Mouse (Mus musculus): ENCODE data around the gene Rab37. TPM values are rescaled to one million over a fixed set of nuclear protein-coding genes. Genes with fewer than 3 reads are reported as not detected.
A peak's percentile ranks its signal among the peaks of the same experiment; 100 is the strongest.

Rab37 gene
- polyA plus RNA-seq, 1 experiment from 2014 or later = 1.1 TPM

- ATAC-seq (replicated peaks; ENCODE audit: insufficient number of reproducible peaks, insufficient read depth, low FRiP score, low read depth) = no peak
- Histone ChIP-seq H3K27ac (no peak overlapping the region), H3K4me2 (no peak overlapping the region), H3K36me3 (no peaks in the 10 kb centered on the region), H3K4me1 (replicated peaks) (no peaks in the 10 kb centered on the region), H3K9me3 (replicated peaks) (no peaks in the 10 kb centered on the region), H3K4me3 (no peak overlapping the region), H3K9ac (no peak overlapping the region), H3K27me3 (no peaks in the 10 kb centered on the region)
- 58% methylated on average over 5 of the region's 5 CpGs for WGBS
Measured at GRCm38 (mm10) chr11:115138597-115139262, 47.5 kb downstream of the Rab37 start.

GRCm38 (mm10) chr11:115141970-115142369 is 50.7 kb downstream of the Rab37 start:
- Histone ChIP-seq H3K27ac (no peak overlapping the region), H3K36me3 (no peaks in the 10 kb centered on the region), H3K4me2 (no peak overlapping the region), H3K9ac (no peak overlapping the region), H3K27me3 (no peaks in the 10 kb centered on the region), H3K9me3 (replicated peaks) (no peaks in the 10 kb centered on the region), H3K4me1 (replicated peaks) (no peaks in the 10 kb centered on the region), H3K4me3 (no peak overlapping the region)
- no peak for ATAC-seq (replicated peaks; ENCODE audit: insufficient number of reproducible peaks, insufficient read depth, low FRiP score, low read depth)
- 80% methylated on average over 2 of the region's 2 CpGs for WGBS

GRCm38 (mm10) chr11:115147813-115148212 is 56.6 kb downstream of the Rab37 start:
- Histone ChIP-seq H3K4me3 (no peak overlapping the region), H3K4me2 (no peak overlapping the region), H3K27ac (no peak overlapping the region), H3K36me3 (no peaks in the 10 kb centered on the region), H3K27me3 (peaks cover 7% of the 10 kb centered on the region), H3K9ac (no peak overlapping the region), H3K9me3 (replicated peaks) (no peaks in the 10 kb centered on the region), H3K4me1 (replicated peaks) (peaks cover 6% of the 10 kb centered on the region; the same call in 1 of the 2 replicates)
- no peak for ATAC-seq (replicated peaks; ENCODE audit: insufficient number of reproducible peaks, insufficient read depth, low FRiP score, low read depth)
- 71% methylated on average over 4 of the region's 4 CpGs for WGBS

GRCm38 (mm10) chr11:115150741-115151254 is 59.6 kb downstream of the Rab37 start:
- H3K27ac ChIP-seq = no peak overlapping the region
- H3K4me3 ChIP-seq = no peak overlapping the region
- 56% methylated on average over 6 of the region's 6 CpGs for WGBS
- no peaks in the 10 kb centered on the region for H3K36me3 ChIP-seq
- ATAC-seq (replicated peaks; ENCODE audit: insufficient number of reproducible peaks, insufficient read depth, low FRiP score, low read depth) = no peak
- H3K27me3 ChIP-seq = peaks cover 36% of the 10 kb centered on the region
- no peaks in the 10 kb centered on the region for H3K9me3 ChIP-seq (replicated peaks)
- H3K4me1 ChIP-seq (replicated peaks) = peaks cover 18% of the 10 kb centered on the region
- H3K9ac ChIP-seq = no peak overlapping the region
- H3K4me2 ChIP-seq = no peak overlapping the region

GRCm38 (mm10) chr11:115151755-115152429 is 60.7 kb downstream of the Rab37 start:
- ATAC-seq (replicated peaks; ENCODE audit: insufficient number of reproducible peaks, insufficient read depth, low FRiP score, low read depth) = 0 out of 2 replicates have a peak, but pooled peaks have one; percentile 35
- peaks cover 47% of the 10 kb centered on the region for H3K27me3 ChIP-seq
- H3K9ac ChIP-seq = no peak overlapping the region
- H3K4me3 ChIP-seq = peak overlapping the region; percentile 41
- peaks cover 18% of the 10 kb centered on the region for H3K4me1 ChIP-seq (replicated peaks)
- no peaks in the 10 kb centered on the region for H3K9me3 ChIP-seq (replicated peaks)
- peak overlapping the region; percentile 70 for H3K4me2 ChIP-seq
- no peak overlapping the region for H3K27ac ChIP-seq
- H3K36me3 ChIP-seq = no peaks in the 10 kb centered on the region
- 5% methylated on average over 15 of the region's 15 CpGs for WGBS

- Histone ChIP-seq H3K9me3 (replicated peaks) (no peaks in the 10 kb centered on the region), H3K4me3 (no peak overlapping the region), H3K27me3 (peaks cover 46% of the 10 kb centered on the region), H3K36me3 (no peaks in the 10 kb centered on the region), H3K4me1 (replicated peaks) (peaks cover 20% of the 10 kb centered on the region), H3K4me2 (no peak overlapping the region), H3K9ac (no peak overlapping the region), H3K27ac (no peak overlapping the region)
- WGBS = 70% methylated on average over 9 of the region's 9 CpGs
- no peak for ATAC-seq (replicated peaks; ENCODE audit: insufficient number of reproducible peaks, insufficient read depth, low FRiP score, low read depth)
Measured at GRCm38 (mm10) chr11:115153088-115153487, 61.9 kb downstream of the Rab37 start.

- peaks cover 46% of the 10 kb centered on the region for H3K27me3 ChIP-seq
- H3K9me3 ChIP-seq (replicated peaks) = no peaks in the 10 kb centered on the region
- no peaks in the 10 kb centered on the region for H3K36me3 ChIP-seq
- no peak overlapping the region for H3K27ac ChIP-seq
- ATAC-seq (replicated peaks; ENCODE audit: insufficient number of reproducible peaks, insufficient read depth, low FRiP score, low read depth) = peak; percentile 68
- peak overlapping the region; percentile 40 for H3K4me3 ChIP-seq
- no peak overlapping the region for H3K9ac ChIP-seq
- WGBS = under 1% methylated on average over 35 of the region's 35 CpGs
- peak overlapping the region; percentile 60 for H3K4me2 ChIP-seq
- peaks cover 27% of the 10 kb centered on the region for H3K4me1 ChIP-seq (replicated peaks)
Measured at GRCm38 (mm10) chr11:115153699-115154292, 62.6 kb downstream of the Rab37 start.

- 11% methylated on average over 5 of the region's 5 CpGs for WGBS
- Histone ChIP-seq H3K27ac (no peak overlapping the region), H3K9ac (no peak overlapping the region), H3K4me1 (replicated peaks) (peaks cover 27% of the 10 kb centered on the region), H3K36me3 (no peaks in the 10 kb centered on the region), H3K9me3 (replicated peaks) (no peaks in the 10 kb centered on the region), H3K4me2 (no peak overlapping the region), H3K27me3 (peaks cover 46% of the 10 kb centered on the region), H3K4me3 (no peak overlapping the region)
- ATAC-seq (replicated peaks; ENCODE audit: insufficient number of reproducible peaks, insufficient read depth, low FRiP score, low read depth) = no peak
Measured at GRCm38 (mm10) chr11:115155053-115155634, 63.9 kb downstream of the Rab37 start.

- Histone ChIP-seq H3K4me2 (peak overlapping the region; percentile 36), H3K27me3 (peaks cover 39% of the 10 kb centered on the region), H3K9me3 (replicated peaks) (no peaks in the 10 kb centered on the region), H3K4me3 (no peak overlapping the region), H3K4me1 (replicated peaks) (peaks cover 38% of the 10 kb centered on the region), H3K36me3 (no peaks in the 10 kb centered on the region), H3K9ac (no peak overlapping the region), H3K27ac (peak overlapping the region; percentile 67)
- 14% methylated on average over 12 of the region's 12 CpGs for WGBS
- ATAC-seq (replicated peaks; ENCODE audit: insufficient number of reproducible peaks, insufficient read depth, low FRiP score, low read depth) = peak; percentile 15; the same call in 1 of the 2 replicates
Measured at GRCm38 (mm10) chr11:115157933-115158719, 66.9 kb downstream of the Rab37 start.

- Histone ChIP-seq H3K27ac (no peak overlapping the region), H3K27me3 (peaks cover 27% of the 10 kb centered on the region), H3K9me3 (replicated peaks) (no peaks in the 10 kb centered on the region), H3K9ac (no peak overlapping the region), H3K4me1 (replicated peaks) (peaks cover 41% of the 10 kb centered on the region), H3K4me2 (no peak overlapping the region), H3K4me3 (no peak overlapping the region), H3K36me3 (no peaks in the 10 kb centered on the region)
- no peak for ATAC-seq (replicated peaks; ENCODE audit: insufficient number of reproducible peaks, insufficient read depth, low FRiP score, low read depth)
- 60% methylated on average over 11 of the region's 11 CpGs for WGBS
Measured at GRCm38 (mm10) chr11:115160016-115160797, 69.0 kb downstream of the Rab37 start.

Data from heart, embryonic 15.5 days (tissue).